Mouse (Mus musculus): ENCODE measurements around the gene Cep112. TPM values are rescaled to one million over a fixed set of nuclear protein-coding genes. Genes with fewer than 3 reads are reported as not detected.
"Not testable (repeated sequence)": the region's sequence is repeated elsewhere in the genome, so short reads cannot be mapped to it uniquely, and the experiment has no call there.

Cep112 gene
- polyA plus RNA-seq, 1 experiment from 2014 or later, result 14.7 TPM

GRCm38 (mm10) chr11:108845971-108846370 is 421.0 kb downstream of the Cep112 start:
- H3K4me1 ChIP-seq, result peaks cover 28% of the 10 kb centered on the region
- no peak overlapping the region for H3K27ac ChIP-seq
- H3K9me3 ChIP-seq, result no peaks in the 10 kb centered on the region
- H3K36me3 ChIP-seq (replicated peaks), result no peaks in the 10 kb centered on the region
- DNase-seq (ENCODE audit: extremely low spot score, low spot score), result no peak
- WGBS, result 78% methylated on average over 2 of the region's 2 CpGs
- H3K4me3 ChIP-seq, result no peak overlapping the region
- 0 out of 2 replicates have a peak, but pooled peaks cover 4% of the 10 kb centered on the region for H3K27me3 ChIP-seq (ENCODE audit: poor library complexity, severe bottlenecking)

DNA sequence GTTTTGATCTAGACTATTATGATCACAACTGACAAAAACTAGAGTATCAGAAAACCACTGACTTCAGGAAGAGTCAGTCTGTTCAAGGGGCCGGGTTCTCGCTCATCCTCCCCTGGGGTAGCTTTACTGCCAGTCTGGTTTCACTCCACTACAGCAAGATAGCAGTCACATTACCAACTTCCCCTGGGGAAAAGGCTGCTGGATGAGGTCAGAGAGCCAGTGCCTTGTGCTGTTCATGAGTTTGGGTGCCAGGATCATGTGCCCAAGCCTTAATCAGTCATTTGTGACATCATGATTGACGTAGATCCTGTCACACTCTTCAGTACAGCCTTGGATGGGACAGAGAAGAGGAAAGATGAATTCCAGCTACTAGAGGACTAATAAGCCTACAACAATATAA is 421.5 kb downstream of the Cep112 start:
- no peaks in the 10 kb centered on the region for H3K36me3 ChIP-seq (replicated peaks)
- H3K27me3 ChIP-seq (ENCODE audit: poor library complexity, severe bottlenecking), result 0 out of 2 replicates have a peak, but pooled peaks cover 4% of the 10 kb centered on the region
- no peak overlapping the region for H3K4me3 ChIP-seq
- H3K4me1 ChIP-seq, result peaks cover 28% of the 10 kb centered on the region
- WGBS, result 91% methylated on average over 3 of the region's 3 CpGs
- DNase-seq (ENCODE audit: extremely low spot score, low spot score), result no peak
- no peaks in the 10 kb centered on the region for H3K9me3 ChIP-seq
- H3K27ac ChIP-seq, result no peak overlapping the region

DNA sequence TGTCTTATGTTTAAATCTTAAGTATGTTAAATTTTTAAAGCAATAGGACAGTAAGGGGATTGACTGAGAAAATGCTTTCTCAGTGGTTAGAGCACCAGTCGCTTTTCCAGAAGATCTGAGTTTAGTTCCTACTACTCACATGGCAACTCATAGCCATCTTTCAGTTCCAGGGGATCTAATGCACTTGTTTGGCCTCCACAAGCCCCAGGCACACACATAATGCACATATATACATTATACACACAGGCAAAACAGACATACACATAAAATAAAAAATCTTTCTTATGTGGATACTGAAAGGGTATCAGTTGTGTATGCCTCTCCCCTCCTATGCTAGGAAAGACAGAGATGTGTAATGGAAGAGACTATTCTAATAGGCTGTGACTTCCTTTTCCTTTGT is 426.8 kb downstream of the Cep112 start:
- H3K4me1 ChIP-seq, result no peaks in the 10 kb centered on the region
- H3K4me3 ChIP-seq, result no peak overlapping the region
- H3K27ac ChIP-seq, result no peak overlapping the region
- WGBS, result 94% methylated on average over 1 of the region's 1 CpGs
- no peaks in the 10 kb centered on the region for H3K9me3 ChIP-seq
- no peak for DNase-seq (ENCODE audit: extremely low spot score, low spot score)
- H3K27me3 ChIP-seq (ENCODE audit: poor library complexity, severe bottlenecking), result no peaks in the 10 kb centered on the region
- no peaks in the 10 kb centered on the region for H3K36me3 ChIP-seq (replicated peaks)

GRCm38 (mm10) chr11:108857254-108857653 is 432.3 kb downstream of the Cep112 start:
- no peaks in the 10 kb centered on the region for H3K9me3 ChIP-seq
- peak overlapping the region; percentile 58 for H3K27ac ChIP-seq
- H3K4me1 ChIP-seq, result peaks cover 23% of the 10 kb centered on the region
- no peaks in the 10 kb centered on the region for H3K27me3 ChIP-seq (ENCODE audit: poor library complexity, severe bottlenecking)
- H3K4me3 ChIP-seq, result no peak overlapping the region
- no peaks in the 10 kb centered on the region for H3K36me3 ChIP-seq (replicated peaks)
- DNase-seq (ENCODE audit: extremely low spot score, low spot score), result no peak
- WGBS, result 63% methylated on average over 6 of the region's 6 CpGs

GRCm38 (mm10) chr11:108857678-108858338 is 432.8 kb downstream of the Cep112 start:
- WGBS, result 66% methylated on average over 7 of the region's 7 CpGs
- no peaks in the 10 kb centered on the region for H3K9me3 ChIP-seq
- H3K4me1 ChIP-seq, result peaks cover 29% of the 10 kb centered on the region
- H3K27me3 ChIP-seq (ENCODE audit: poor library complexity, severe bottlenecking), result no peaks in the 10 kb centered on the region
- no peak overlapping the region for H3K4me3 ChIP-seq
- peak overlapping the region; percentile 58 for H3K27ac ChIP-seq
- no peaks in the 10 kb centered on the region for H3K36me3 ChIP-seq (replicated peaks)
- no peak for DNase-seq (ENCODE audit: extremely low spot score, low spot score)

- no peak for DNase-seq (ENCODE audit: extremely low spot score, low spot score)
- H3K27ac ChIP-seq, result peak overlapping the region; percentile 36
- WGBS, result 79% methylated on average over 3 of the region's 3 CpGs
- peaks cover 34% of the 10 kb centered on the region for H3K4me1 ChIP-seq
- no peaks in the 10 kb centered on the region for H3K27me3 ChIP-seq (ENCODE audit: poor library complexity, severe bottlenecking)
- no peaks in the 10 kb centered on the region for H3K9me3 ChIP-seq
- no peaks in the 10 kb centered on the region for H3K36me3 ChIP-seq (replicated peaks)
- no peak overlapping the region for H3K4me3 ChIP-seq
Measured at GRCm38 (mm10) chr11:108858339-108858804, 433.4 kb downstream of the Cep112 start.

- no peaks in the 10 kb centered on the region for H3K27me3 ChIP-seq (ENCODE audit: poor library complexity, severe bottlenecking)
- 92% methylated on average over 6 of the region's 6 CpGs for WGBS
- no peaks in the 10 kb centered on the region for H3K36me3 ChIP-seq (replicated peaks)
- peaks cover 36% of the 10 kb centered on the region for H3K4me1 ChIP-seq
- H3K9me3 ChIP-seq, result no peaks in the 10 kb centered on the region
- peak overlapping the region; percentile 36 for H3K27ac ChIP-seq
- no peak for DNase-seq (ENCODE audit: extremely low spot score, low spot score)
- H3K4me3 ChIP-seq, result no peak overlapping the region
Measured at GRCm38 (mm10) chr11:108858846-108859245, 433.9 kb downstream of the Cep112 start.

- peaks cover 34% of the 10 kb centered on the region for H3K4me1 ChIP-seq
- H3K4me3 ChIP-seq, result no peak overlapping the region
- DNase-seq (ENCODE audit: extremely low spot score, low spot score), result no peak
- no peaks in the 10 kb centered on the region for H3K36me3 ChIP-seq (replicated peaks)
- H3K9me3 ChIP-seq, result no peaks in the 10 kb centered on the region
- 81% methylated on average over 6 of the region's 6 CpGs for WGBS
- peak overlapping the region; percentile 17; the same call in 1 of the 2 replicates for H3K27ac ChIP-seq
- no peaks in the 10 kb centered on the region; the same call in 1 of the 2 replicates for H3K27me3 ChIP-seq (ENCODE audit: poor library complexity, severe bottlenecking)
Measured at GRCm38 (mm10) chr11:108862360-108862759, 437.4 kb downstream of the Cep112 start.

DNA sequence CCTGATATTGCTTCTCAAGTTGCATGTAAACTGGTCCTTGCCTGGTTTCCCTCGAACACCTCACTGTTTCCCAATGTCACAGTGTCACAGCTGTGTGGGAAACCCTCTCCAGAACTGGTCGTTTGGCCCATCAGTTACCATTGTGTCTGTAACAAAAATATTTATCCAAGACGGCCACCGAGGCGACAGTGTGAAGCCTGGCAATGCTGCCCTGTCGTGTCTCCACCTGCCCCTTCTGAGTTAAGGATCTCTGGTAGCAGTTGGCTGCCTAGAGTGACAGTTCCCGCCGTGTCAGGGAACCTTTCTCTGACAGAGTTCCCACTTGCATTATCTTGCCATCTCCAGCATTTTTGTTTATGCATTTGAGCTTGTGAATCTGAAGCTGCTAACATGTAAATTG is 440.8 kb downstream of the Cep112 start:
- no peak overlapping the region for H3K4me3 ChIP-seq
- H3K4me1 ChIP-seq, result peaks cover 20% of the 10 kb centered on the region
- DNase-seq (ENCODE audit: extremely low spot score, low spot score), result no peak
- H3K27ac ChIP-seq, result no peak overlapping the region
- no peaks in the 10 kb centered on the region for H3K36me3 ChIP-seq (replicated peaks)
- 73% methylated on average over 8 of the region's 8 CpGs for WGBS
- H3K9me3 ChIP-seq, result no peaks in the 10 kb centered on the region
- H3K27me3 ChIP-seq (ENCODE audit: poor library complexity, severe bottlenecking), result no peaks in the 10 kb centered on the region; the same call in 1 of the 2 replicates

GRCm38 (mm10) chr11:108867538-108867937 is 442.5 kb downstream of the Cep112 start:
- no peaks in the 10 kb centered on the region for H3K36me3 ChIP-seq (replicated peaks)
- H3K27ac ChIP-seq, result no peak overlapping the region
- H3K9me3 ChIP-seq, result no peaks in the 10 kb centered on the region
- 94% methylated on average over 6 of the region's 6 CpGs for WGBS
- H3K27me3 ChIP-seq (ENCODE audit: poor library complexity, severe bottlenecking), result no peaks in the 10 kb centered on the region; the same call in 1 of the 2 replicates
- DNase-seq (ENCODE audit: extremely low spot score, low spot score), result no peak
- no peak overlapping the region for H3K4me3 ChIP-seq
- H3K4me1 ChIP-seq, result peaks cover 20% of the 10 kb centered on the region

DNA sequence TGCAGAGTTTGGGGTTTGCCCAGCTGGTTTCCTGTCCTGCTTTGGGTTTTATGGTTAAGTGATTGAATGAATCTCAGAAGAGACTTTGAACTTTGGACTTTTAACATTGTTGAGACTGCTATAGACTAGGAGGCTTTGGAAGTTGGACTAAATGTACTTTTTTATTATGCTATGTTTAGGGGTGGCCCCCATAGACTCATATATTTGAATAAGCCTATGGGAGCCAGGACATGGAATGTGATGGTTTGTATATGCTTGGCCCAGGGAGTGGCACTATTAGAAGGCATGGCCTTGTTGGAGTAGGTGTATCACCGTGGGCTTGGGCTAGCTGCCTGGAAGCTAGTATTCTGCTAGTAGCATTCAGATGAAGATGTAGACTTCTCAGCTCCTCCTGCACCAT is 446.3 kb downstream of the Cep112 start:
- not testable (repeated sequence) for H3K27ac ChIP-seq; H3K4me1 ChIP-seq; DNase-seq (ENCODE audit: extremely low spot score, low spot score); H3K4me3 ChIP-seq; H3K27me3 ChIP-seq (ENCODE audit: poor library complexity, severe bottlenecking); H3K36me3 ChIP-seq (replicated peaks); H3K9me3 ChIP-seq
- WGBS, result 97% methylated on average over 1 of the region's 1 CpGs

GRCm38 (mm10) chr11:108871748-108872147 is 446.8 kb downstream of the Cep112 start:
- Histone ChIP-seq H3K4me3 (no peak overlapping the region), H3K27me3 (ENCODE audit: poor library complexity, severe bottlenecking) (peaks cover 6% of the 10 kb centered on the region; the same call in 1 of the 2 replicates), H3K4me1 (peaks cover 8% of the 10 kb centered on the region), H3K27ac (no peak overlapping the region), H3K9me3 (no peaks in the 10 kb centered on the region), H3K36me3 (replicated peaks) (no peaks in the 10 kb centered on the region)
- WGBS, result 84% methylated on average over 3 of the region's 3 CpGs
- DNase-seq (ENCODE audit: extremely low spot score, low spot score), result no peak

GRCm38 (mm10) chr11:108876633-108877205 is 451.7 kb downstream of the Cep112 start:
- H3K27ac ChIP-seq, result no peak overlapping the region
- no peak for DNase-seq (ENCODE audit: extremely low spot score, low spot score)
- H3K4me3 ChIP-seq, result no peak overlapping the region
- no peaks in the 10 kb centered on the region for H3K9me3 ChIP-seq
- no peaks in the 10 kb centered on the region for H3K36me3 ChIP-seq (replicated peaks)
- 0 out of 2 replicates have a peak, but pooled peaks cover 6% of the 10 kb centered on the region for H3K27me3 ChIP-seq (ENCODE audit: poor library complexity, severe bottlenecking)
- peaks cover 19% of the 10 kb centered on the region for H3K4me1 ChIP-seq
- 93% methylated on average over 7 of the region's 7 CpGs for whole genome bisulfite sequencing
